Mouse (Mus musculus) forebrain, embryonic 13.5 days (tissue): ENCODE data around the gene Lnx2. TPM values are rescaled to one million over a fixed set of nuclear protein-coding genes. Genes with fewer than 3 reads are reported as not detected.

ENCODE experiments used
- ATAC-seq: fragments of 200-750 bp; cut with Nextera tagmentation; 2 replicates; pipeline ENCODE4 v1.8.0; 2017
- H3K27ac ChIP-seq: fragments of 300-500 bp; sonication (generic); 2 replicates; pipeline ENCODE4 v1.5.1; 2015; ENCODE audit warnings: inconsistent platforms, mild to moderate bottlenecking, moderate library complexity
- H3K27me3 ChIP-seq: fragments of 300-500 bp; sonication (generic); 2 replicates; pipeline ENCODE4 v1.6.1; 2015; ENCODE audit warnings: mild to moderate bottlenecking, inconsistent platforms
- H3K36me3 ChIP-seq: fragments of 300-500 bp; sonication (generic); 2 replicates; pipeline ENCODE4 v1.6.1; 2015; ENCODE audit warnings: mild to moderate bottlenecking, inconsistent platforms; ENCODE audit not compliant: poor library complexity, severe bottlenecking
- H3K4me1 ChIP-seq: fragments of 300-500 bp; sonication (generic); 2 replicates; pipeline ENCODE4 v1.6.1; 2015; ENCODE audit warnings: inconsistent platforms
- H3K4me2 ChIP-seq: fragments of 300-500 bp; sonication (generic); 2 replicates; pipeline ENCODE4 v1.6.1; 2015; ENCODE audit warnings: inconsistent platforms, mild to moderate bottlenecking, moderate library complexity
- H3K4me3 ChIP-seq: fragments of 300-500 bp; sonication (generic); 2 replicates; pipeline ENCODE4 v1.5.1; 2015; ENCODE audit warnings: mild to moderate bottlenecking, inconsistent platforms
- H3K9ac ChIP-seq: fragments of 300-500 bp; sonication (generic); 2 replicates; pipeline ENCODE4 v1.6.1; 2015; ENCODE audit warnings: mild to moderate bottlenecking, inconsistent platforms
- H3K9me3 ChIP-seq: fragments of 300-500 bp; sonication (generic); replicated peaks from 2 replicates; pipeline ENCODE4 v1.6.1; 2016; ENCODE audit warnings: inconsistent platforms
- WGBS: fragments of 180-500 bp; shearing (Covaris S2); methylation state at CpG from one replicate; pipeline ENCODE4 v1.1.7; 2015; 5-methylcytosine and 5-hydroxymethylcytosine counted together
- polyA plus RNA-seq: library from polyadenylated mRNA; unstranded; fragments of >200 nt; fragmentation: Nextera tagmentation; extraction: Ambion mirVana; gene quantifications from 2 replicates; pipeline ENCODE4 v1.2.1, GENCODE M21; 2015

Lnx2 gene
- polyA plus RNA-seq, 1 experiment from 2014 or later = 5.6 TPM

DNA sequence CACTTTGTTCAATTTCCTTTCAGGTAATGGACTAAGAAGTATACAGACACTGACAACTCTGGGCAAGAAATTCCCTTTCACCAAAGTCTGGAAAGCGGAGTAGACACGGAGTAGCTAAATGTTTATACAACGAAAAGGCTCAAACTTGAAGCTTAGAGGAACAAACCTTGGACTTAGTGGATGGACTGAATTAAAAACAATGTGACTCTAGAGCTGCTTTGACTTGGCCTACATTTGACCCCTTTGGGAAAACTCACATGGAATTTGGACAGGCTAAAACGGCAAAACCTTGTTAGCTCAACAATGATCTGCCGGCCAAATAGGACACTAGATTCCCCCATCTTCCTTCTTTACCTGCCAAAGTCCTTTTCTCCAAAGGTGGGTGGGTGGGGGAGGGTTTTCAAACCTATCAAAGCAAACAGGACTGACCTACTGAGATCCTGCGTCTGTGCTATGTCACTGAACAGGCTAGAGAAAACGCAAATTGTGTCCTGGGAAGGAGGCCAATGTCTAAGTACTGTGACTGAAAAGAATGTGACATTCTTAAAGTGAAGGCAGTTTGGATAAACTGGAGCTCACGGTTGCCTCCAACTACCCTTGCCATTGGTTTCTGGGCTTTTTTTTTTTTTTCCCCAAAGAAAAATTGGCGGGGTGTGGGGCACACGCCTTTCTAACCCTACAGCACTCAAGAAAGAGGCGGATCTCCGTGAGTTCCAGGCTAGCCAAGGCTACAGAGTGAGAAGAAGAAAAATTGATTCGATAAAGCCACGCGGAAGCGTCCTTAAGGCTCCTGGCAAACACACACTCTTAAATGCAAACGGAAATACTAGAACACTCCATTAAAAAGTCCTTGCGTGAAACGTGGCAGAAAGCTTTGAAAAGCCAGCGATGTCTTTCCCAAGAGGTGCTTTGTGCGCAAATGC is 1.0 kb downstream of the Lnx2 start:
- Histone ChIP-seq H3K27me3 (no peaks in the 10 kb centered on the region), H3K4me3 (peak overlapping the region; percentile 79), H3K9me3 (no peaks in the 10 kb centered on the region), H3K36me3 (peaks cover 7% of the 10 kb centered on the region; the same call in 1 of the 2 replicates), H3K4me1 (peaks cover 21% of the 10 kb centered on the region), H3K4me2 (peak overlapping the region; percentile 89), H3K27ac (no peak overlapping the region), H3K9ac (peak overlapping the region; percentile 74)
- no peak for ATAC-seq
- 17% methylated on average over 21 of the region's 21 CpGs for WGBS

DNA sequence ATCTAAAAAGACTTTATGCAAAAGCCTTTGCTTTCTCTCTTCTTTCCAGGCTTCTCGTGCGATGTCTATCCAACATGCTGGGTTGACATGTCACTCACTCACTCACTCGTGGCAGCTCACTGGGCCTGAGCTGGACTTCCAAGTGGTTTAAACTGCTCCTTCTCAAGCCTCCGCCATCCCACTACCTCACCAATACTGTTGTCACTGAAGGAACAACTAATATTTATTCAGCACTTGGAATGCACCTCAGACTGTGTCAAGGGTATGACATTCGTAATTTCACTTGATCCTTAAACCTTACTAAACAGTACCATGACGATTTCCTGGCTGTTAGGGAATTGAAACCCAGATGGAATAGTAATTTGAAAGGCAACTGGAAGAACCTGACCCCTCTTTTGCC is 2.6 kb downstream of the Lnx2 start:
- WGBS = 90% methylated on average over 6 of the region's 6 CpGs
- Histone ChIP-seq H3K9me3 (no peaks in the 10 kb centered on the region), H3K4me2 (no peak overlapping the region), H3K4me1 (peaks cover 20% of the 10 kb centered on the region), H3K36me3 (no peaks in the 10 kb centered on the region), H3K27ac (no peak overlapping the region), H3K27me3 (no peaks in the 10 kb centered on the region), H3K4me3 (no peak overlapping the region), H3K9ac (no peak overlapping the region)
- no peak for ATAC-seq

DNA sequence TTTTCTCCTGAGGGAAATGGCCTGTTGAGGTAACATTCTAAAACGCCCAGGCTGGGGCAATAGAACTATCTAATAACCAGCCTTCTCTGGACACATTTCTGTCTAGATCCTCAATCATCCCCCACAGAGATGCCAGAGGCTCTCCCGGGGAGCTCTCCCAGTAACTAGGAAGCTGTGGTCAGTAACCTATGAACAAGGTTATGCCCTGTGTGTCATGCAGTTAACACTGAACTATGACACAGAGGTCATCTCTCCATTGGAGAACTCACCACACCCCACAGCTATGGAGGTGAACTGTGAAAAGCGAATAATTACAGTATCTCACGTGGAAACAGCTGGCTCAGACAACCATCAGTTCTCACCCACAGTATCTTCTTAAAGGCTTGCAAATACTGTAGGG is 4.5 kb downstream of the Lnx2 start:
- Histone ChIP-seq H3K36me3 (no peaks in the 10 kb centered on the region), H3K9ac (no peak overlapping the region), H3K27me3 (no peaks in the 10 kb centered on the region), H3K9me3 (no peaks in the 10 kb centered on the region), H3K4me1 (peaks cover 9% of the 10 kb centered on the region), H3K4me3 (no peak overlapping the region), H3K4me2 (no peak overlapping the region), H3K27ac (no peak overlapping the region)
- no peak for ATAC-seq
- 73% methylated on average over 4 of the region's 4 CpGs for WGBS

- no peaks in the 10 kb centered on the region for H3K36me3 ChIP-seq
- H3K4me3 ChIP-seq = no peak overlapping the region
- WGBS = 82% methylated on average over 16 of the region's 16 CpGs
- H3K4me2 ChIP-seq = no peak overlapping the region
- no peak for ATAC-seq
- H3K27ac ChIP-seq = no peak overlapping the region
- H3K9me3 ChIP-seq = no peaks in the 10 kb centered on the region
- H3K4me1 ChIP-seq = peaks cover 9% of the 10 kb centered on the region
- H3K9ac ChIP-seq = no peak overlapping the region
- H3K27me3 ChIP-seq = no peaks in the 10 kb centered on the region
These were observed 5.4 kb downstream of the Lnx2 start for GRCm38 (mm10) chr5:147070791-147071516.

DNA sequence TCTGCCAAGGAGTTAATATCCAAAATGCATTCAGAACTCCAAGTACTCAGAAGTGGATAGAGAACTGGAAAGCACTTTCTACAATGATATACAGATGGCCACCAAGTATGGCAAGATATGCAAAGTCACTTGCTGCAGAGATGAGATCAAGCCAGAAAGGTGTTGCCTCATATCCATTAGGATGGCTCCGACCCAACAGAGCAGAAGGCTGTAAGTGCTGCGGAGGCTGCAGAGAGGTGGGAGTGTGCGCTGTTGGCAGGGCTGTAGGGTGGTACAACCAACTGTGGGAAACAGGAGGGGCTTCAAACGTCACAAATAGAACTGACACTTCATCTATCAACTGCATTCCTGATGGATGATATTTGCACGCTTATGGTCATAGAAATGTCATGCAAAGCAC is 7.5 kb downstream of the Lnx2 start:
- H3K4me2 ChIP-seq = no peak overlapping the region
- H3K9ac ChIP-seq = no peak overlapping the region
- H3K4me1 ChIP-seq = no peaks in the 10 kb centered on the region
- peak; percentile 82; the same call in 1 of the 2 replicates for ATAC-seq
- H3K36me3 ChIP-seq = no peaks in the 10 kb centered on the region
- no peaks in the 10 kb centered on the region for H3K27me3 ChIP-seq
- H3K9me3 ChIP-seq = no peaks in the 10 kb centered on the region
- WGBS = 78% methylated on average over 5 of the region's 5 CpGs
- no peak overlapping the region for H3K27ac ChIP-seq
- no peak overlapping the region for H3K4me3 ChIP-seq

DNA sequence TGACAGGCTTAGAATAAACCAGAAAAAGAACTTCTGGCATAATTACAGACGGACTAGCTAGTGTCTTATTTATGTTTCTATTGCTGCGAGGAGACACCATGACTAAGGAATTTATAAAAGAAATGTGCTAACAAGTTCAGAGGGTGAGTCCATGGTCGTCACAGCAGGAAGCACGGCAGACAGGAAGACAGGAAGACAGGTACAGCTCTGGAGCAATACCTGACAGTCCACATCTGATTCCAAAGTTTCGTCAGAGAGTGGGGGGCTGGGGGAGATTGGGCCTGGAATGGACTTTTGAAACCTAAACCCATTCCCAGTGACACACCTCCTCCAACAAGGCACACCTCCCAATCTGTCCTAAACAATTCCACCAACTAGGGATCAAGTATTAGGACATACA is 9.4 kb downstream of the Lnx2 start:
- 89% methylated on average over 5 of the region's 5 CpGs for WGBS
- H3K9me3 ChIP-seq = no peaks in the 10 kb centered on the region
- H3K9ac ChIP-seq = no peak overlapping the region
- no peaks in the 10 kb centered on the region for H3K36me3 ChIP-seq
- H3K27ac ChIP-seq = no peak overlapping the region
- no peaks in the 10 kb centered on the region for H3K4me1 ChIP-seq
- H3K4me2 ChIP-seq = no peak overlapping the region
- H3K4me3 ChIP-seq = no peak overlapping the region
- no peaks in the 10 kb centered on the region for H3K27me3 ChIP-seq
- no peak for ATAC-seq

DNA sequence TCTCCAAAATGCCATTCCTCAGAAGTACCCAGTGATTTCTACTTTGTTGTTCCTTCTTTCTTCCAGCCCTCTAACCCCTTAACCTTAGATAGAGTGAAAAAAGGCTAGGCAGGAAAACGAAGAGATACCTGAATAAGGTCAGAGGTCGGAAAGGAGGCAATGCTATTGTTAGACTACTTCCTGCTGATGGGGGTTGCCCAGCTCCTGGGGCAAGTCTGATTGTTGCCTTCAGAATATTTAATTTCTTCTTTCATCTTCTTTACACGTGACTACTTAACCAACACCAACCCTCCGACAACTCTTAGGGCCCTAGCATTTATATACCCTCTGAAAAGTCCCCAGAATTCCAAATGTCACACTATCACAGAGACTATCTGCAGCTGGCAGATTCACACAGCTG is 10.3 kb downstream of the Lnx2 start:
- no peak overlapping the region for H3K27ac ChIP-seq
- no peak overlapping the region for H3K4me3 ChIP-seq
- H3K9me3 ChIP-seq = no peaks in the 10 kb centered on the region
- ATAC-seq = no peak
- no peaks in the 10 kb centered on the region for H3K4me1 ChIP-seq
- H3K9ac ChIP-seq = no peak overlapping the region
- H3K27me3 ChIP-seq = no peaks in the 10 kb centered on the region
- H3K4me2 ChIP-seq = no peak overlapping the region
- H3K36me3 ChIP-seq = no peaks in the 10 kb centered on the region
- 56% methylated on average over 4 of the region's 4 CpGs for WGBS

DNA sequence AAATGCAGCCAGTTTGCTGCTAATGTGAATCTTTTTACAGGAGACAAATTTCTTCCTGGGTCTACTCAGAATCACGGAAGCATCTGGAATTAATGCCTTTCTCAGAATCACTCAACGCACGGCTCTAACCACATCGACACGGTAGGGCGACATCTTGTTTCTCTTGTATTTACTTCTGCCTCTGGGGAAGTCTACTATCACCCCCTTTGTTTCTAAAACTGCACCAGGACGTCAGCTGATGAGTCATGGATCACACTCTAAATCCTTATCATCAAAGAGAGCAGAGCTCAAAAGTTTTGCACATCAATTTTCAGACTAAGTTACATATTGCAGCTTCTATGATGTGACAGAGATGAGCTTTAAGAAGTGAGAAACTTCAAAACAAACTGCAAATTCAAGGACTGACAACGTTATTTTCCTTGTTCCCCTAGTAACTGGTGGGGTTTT is 13.1 kb downstream of the Lnx2 start:
- no peak for ATAC-seq
- H3K4me1 ChIP-seq = no peaks in the 10 kb centered on the region
- H3K9ac ChIP-seq = no peak overlapping the region
- no peaks in the 10 kb centered on the region for H3K27me3 ChIP-seq
- no peak overlapping the region for H3K27ac ChIP-seq
- 82% methylated on average over 8 of the region's 8 CpGs for WGBS
- H3K4me2 ChIP-seq = no peak overlapping the region
- no peak overlapping the region for H3K4me3 ChIP-seq
- H3K9me3 ChIP-seq = no peaks in the 10 kb centered on the region
- no peaks in the 10 kb centered on the region for H3K36me3 ChIP-seq

GRCm38 (mm10) chr5:147060024-147060423 is 16.4 kb downstream of the Lnx2 start:
- Histone ChIP-seq H3K4me1 (no peaks in the 10 kb centered on the region), H3K4me3 (no peak overlapping the region), H3K27me3 (no peaks in the 10 kb centered on the region), H3K9me3 (no peaks in the 10 kb centered on the region), H3K9ac (no peak overlapping the region), H3K27ac (no peak overlapping the region), H3K4me2 (no peak overlapping the region), H3K36me3 (no peaks in the 10 kb centered on the region)
- no peak for ATAC-seq
- 85% methylated on average over 2 of the region's 2 CpGs for WGBS

GRCm38 (mm10) chr5:147059319-147059718 is 17.1 kb downstream of the Lnx2 start:
- no peak for ATAC-seq
- Histone ChIP-seq H3K27ac (no peak overlapping the region), H3K27me3 (no peaks in the 10 kb centered on the region), H3K4me2 (no peak overlapping the region), H3K9ac (no peak overlapping the region), H3K4me3 (no peak overlapping the region), H3K9me3 (no peaks in the 10 kb centered on the region), H3K4me1 (no peaks in the 10 kb centered on the region), H3K36me3 (no peaks in the 10 kb centered on the region)
- 84% methylated on average over 9 of the region's 9 CpGs for WGBS

DNA sequence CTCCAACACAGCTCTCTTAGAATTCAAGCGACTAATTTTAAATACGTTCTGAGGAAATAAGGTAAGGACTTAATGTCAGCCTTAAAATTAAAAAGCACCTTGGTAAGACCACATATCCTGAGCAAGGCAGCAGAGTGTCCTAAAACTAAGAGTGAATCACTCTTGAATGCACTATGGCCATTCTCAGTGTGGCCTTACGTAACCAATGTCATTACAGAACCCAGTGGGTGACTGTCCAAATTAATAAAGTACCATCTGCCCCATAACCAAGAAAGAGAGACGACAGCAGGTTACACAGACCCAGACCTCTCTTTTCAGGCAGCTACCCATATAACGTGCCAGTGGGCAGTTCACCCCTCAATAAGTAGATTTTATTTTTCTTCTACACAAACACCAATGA is 17.7 kb downstream of the Lnx2 start:
- WGBS = 87% methylated on average over 5 of the region's 5 CpGs
- H3K4me2 ChIP-seq = no peak overlapping the region
- ATAC-seq = no peak
- H3K9me3 ChIP-seq = no peaks in the 10 kb centered on the region
- H3K9ac ChIP-seq = no peak overlapping the region
- no peaks in the 10 kb centered on the region for H3K27me3 ChIP-seq
- no peak overlapping the region for H3K27ac ChIP-seq
- no peaks in the 10 kb centered on the region for H3K4me1 ChIP-seq
- H3K36me3 ChIP-seq = no peaks in the 10 kb centered on the region
- H3K4me3 ChIP-seq = no peak overlapping the region

DNA sequence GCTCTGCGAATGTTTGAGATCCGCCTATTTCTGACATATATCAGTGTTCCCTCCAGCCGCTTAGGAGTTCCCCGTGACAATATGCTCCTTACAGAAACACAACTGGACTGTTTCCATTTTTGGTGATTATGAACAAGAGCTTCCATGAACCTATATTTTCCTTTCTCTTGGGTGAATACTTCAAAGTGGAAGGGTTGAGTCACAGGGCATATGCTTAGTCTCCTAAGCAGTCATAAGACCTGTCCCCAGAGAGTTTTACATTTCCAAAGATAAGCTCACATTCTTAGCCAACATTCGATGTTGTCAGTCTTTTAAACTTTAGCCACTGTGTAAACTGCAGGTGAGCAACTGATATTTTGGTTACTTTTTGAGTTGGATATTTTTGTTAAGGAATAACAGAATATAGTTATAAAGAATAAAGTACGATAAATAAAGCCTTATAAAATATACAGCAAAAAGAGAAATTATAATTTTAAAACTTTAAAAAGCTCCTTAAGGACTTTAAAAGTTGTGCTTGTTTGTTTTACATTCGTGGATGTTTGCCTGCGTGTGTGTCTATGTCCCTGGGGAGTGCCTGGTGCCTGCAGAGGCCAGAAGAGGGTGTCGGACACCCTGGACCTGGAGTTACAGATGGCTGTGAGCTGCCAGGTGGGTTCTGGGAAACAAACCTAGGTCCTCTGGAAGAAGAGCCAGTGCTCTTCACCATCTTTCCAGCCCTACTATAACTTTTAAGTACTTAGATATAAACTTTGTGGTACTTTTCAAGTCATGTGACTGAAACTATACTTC is 18.6 kb downstream of the Lnx2 start:
- Histone ChIP-seq H3K4me1 (no peaks in the 10 kb centered on the region), H3K4me3 (no peak overlapping the region), H3K36me3 (no peaks in the 10 kb centered on the region), H3K9ac (no peak overlapping the region), H3K27me3 (no peaks in the 10 kb centered on the region), H3K4me2 (no peak overlapping the region), H3K27ac (no peak overlapping the region), H3K9me3 (no peaks in the 10 kb centered on the region)
- no peak for ATAC-seq
- 91% methylated on average over 9 of the region's 9 CpGs for WGBS
